Mouse (Mus musculus) midbrain, postnatal 0 days (tissue): ENCODE measurements around the gene Magi2. TPM values are rescaled to one million over a fixed set of nuclear protein-coding genes. Genes with fewer than 3 reads are reported as not detected.

Source experiments
- ATAC-seq: fragments of 200-750 bp; cut with Nextera tagmentation; 2 replicates; pipeline ENCODE4 v1.8.0; 2017; ENCODE audit warnings: moderate number of reproducible peaks, mild to moderate bottlenecking, moderate TSS enrichment, moderate library complexity; ENCODE audit not compliant: low FRiP score
- DNase-seq: peaks from one replicate; pipeline ENCODE4 v3.0.0-alpha.2; 2015; ENCODE audit warnings: low spot score
- H3K27ac ChIP-seq: fragments of 300-500 bp; sonication (generic); 2 replicates; pipeline ENCODE4 v1.5.1; 2014; ENCODE audit warnings: low read depth, mild to moderate bottlenecking, low read length, mixed read lengths
- H3K27me3 ChIP-seq: fragments of 300-500 bp; sonication (generic); 2 replicates; pipeline ENCODE4 v1.6.1; 2014; ENCODE audit warnings: low read length, control low read depth, mixed read lengths; ENCODE audit not compliant: insufficient read depth
- H3K36me3 ChIP-seq: fragments of 300-500 bp; sonication (generic); 2 replicates; pipeline ENCODE4 v1.6.1; 2014; ENCODE audit warnings: low read length, control low read depth, mixed read lengths; ENCODE audit not compliant: insufficient read depth
- H3K4me1 ChIP-seq: fragments of 300-500 bp; sonication (generic); 2 replicates; pipeline ENCODE4 v1.6.1; 2014; ENCODE audit warnings: mild to moderate bottlenecking, control low read depth, antibody characterized with exemption, low read length, mixed read lengths; ENCODE audit not compliant: insufficient read depth
- H3K4me2 ChIP-seq: fragments of 300-500 bp; sonication (generic); 2 replicates; pipeline ENCODE4 v1.6.1; 2014; ENCODE audit warnings: low read depth, mild to moderate bottlenecking, low read length, mixed read lengths; ENCODE audit not compliant: poor library complexity, severe bottlenecking
- H3K4me3 ChIP-seq: fragments of 300-500 bp; sonication (generic); 2 replicates; pipeline ENCODE4 v1.5.1; 2014; ENCODE audit warnings: low read depth, mild to moderate bottlenecking, low read length, moderate library complexity
- H3K9ac ChIP-seq: fragments of 300-500 bp; sonication (generic); replicated peaks from 2 replicates; pipeline ENCODE4 v1.6.1; 2014; ENCODE audit warnings: mild to moderate bottlenecking, low read length, moderate library complexity, mixed read lengths; ENCODE audit not compliant: poor library complexity, severe bottlenecking
- H3K9me3 ChIP-seq: fragments of 300-500 bp; sonication (generic); 2 replicates; pipeline ENCODE4 v1.6.1; 2016; ENCODE audit warnings: low read length, control low read depth
- CTCF ChIP-seq: IDR thresholded peaks from 2 replicates; pipeline ENCODE4 v1.5.1; 2016; ENCODE audit warnings: antibody characterized with exemption, mild to moderate bottlenecking
- WGBS: fragments of 180-500 bp; shearing (Covaris S2); extraction: QIAGEN DNeasy Blood & Tissue Kit; methylation state at CpG from one replicate; pipeline ENCODE4 v1.1.7; 2014; 5-methylcytosine and 5-hydroxymethylcytosine counted together
- polyA plus RNA-seq: library from polyadenylated mRNA; unstranded; fragments of >200 nt; fragmentation: Nextera tagmentation; extraction: Ambion mirVana; gene quantifications from 2 replicates; pipeline ENCODE4 v1.2.1, GENCODE M21; 2015
- total RNA-seq: library from RNA; depleted of rRNA; stranded (reverse); fragments of >200 nt; gene quantifications from 2 replicates; pipeline ENCODE4 v1.2.3, GENCODE M21; 2014

Magi2 gene
- total and polyA plus RNA-seq, 2 experiments from 2014 or later: 20.0 to 59.3 TPM

DNA sequence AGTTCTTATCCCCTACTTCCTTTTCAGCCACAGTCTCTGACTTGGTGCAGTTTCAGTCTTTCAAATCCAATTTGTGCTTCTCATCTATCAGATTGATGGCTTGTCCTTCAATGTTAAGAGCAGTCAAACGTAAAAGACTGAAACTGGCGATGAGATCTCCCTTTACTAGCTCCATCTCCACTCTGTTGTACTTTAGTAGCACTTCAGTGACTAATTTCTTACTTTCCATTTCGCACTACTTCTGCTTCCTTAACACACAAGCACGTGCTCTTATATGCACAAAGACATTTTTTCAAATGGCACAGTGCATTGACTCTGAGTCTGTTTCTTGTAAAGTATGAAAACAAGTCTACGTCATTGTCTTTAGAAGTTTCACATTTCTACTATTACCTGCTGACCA lies 439.6 kb downstream of the Magi2 start:
- no peak for TF ChIP-seq CTCF
- Histone ChIP-seq H3K4me2 (no peak overlapping the region), H3K27me3 (no peaks in the 10 kb centered on the region), H3K27ac (no peak overlapping the region), H3K36me3 (no peaks in the 10 kb centered on the region), H3K4me1 (no peaks in the 10 kb centered on the region), H3K9ac (no peak overlapping the region), H3K9me3 (no peaks in the 10 kb centered on the region), H3K4me3 (no peak overlapping the region)
- ATAC-seq: no peak
- no peak for DNase-seq
- WGBS: 84% methylated on average over 5 of the region's 5 CpGs

DNA sequence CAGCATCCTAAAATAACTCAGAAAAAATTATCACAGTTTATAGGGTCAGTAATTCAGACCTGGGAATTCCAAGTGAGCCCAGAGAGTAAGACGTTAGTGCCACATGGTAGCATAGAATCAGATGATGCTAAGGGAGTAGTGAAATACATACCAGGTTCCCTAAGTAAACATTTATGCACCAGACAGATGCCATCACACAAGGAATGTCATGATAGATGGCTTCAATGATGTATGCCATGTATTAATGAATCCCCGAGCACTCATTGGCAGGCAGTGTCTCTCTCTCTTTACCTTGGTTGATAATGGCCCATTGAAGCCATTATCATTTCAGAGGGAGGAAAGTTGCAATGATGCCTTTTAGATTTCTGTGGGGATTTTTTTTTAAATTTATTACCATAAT lies 490.5 kb downstream of the Magi2 start:
- no peak overlapping the region for H3K4me2 ChIP-seq
- DNase-seq (no peak), ATAC-seq (no peak)
- no peak overlapping the region for H3K9ac ChIP-seq
- H3K27me3 ChIP-seq: no peaks in the 10 kb centered on the region
- WGBS: 85% methylated on average over 2 of the region's 2 CpGs
- no peak overlapping the region for H3K4me3 ChIP-seq
- H3K27ac ChIP-seq: no peak overlapping the region
- H3K36me3 ChIP-seq: no peaks in the 10 kb centered on the region
- no peaks in the 10 kb centered on the region for H3K4me1 ChIP-seq
- TF ChIP-seq CTCF: no peak
- H3K9me3 ChIP-seq: no peaks in the 10 kb centered on the region

DNA sequence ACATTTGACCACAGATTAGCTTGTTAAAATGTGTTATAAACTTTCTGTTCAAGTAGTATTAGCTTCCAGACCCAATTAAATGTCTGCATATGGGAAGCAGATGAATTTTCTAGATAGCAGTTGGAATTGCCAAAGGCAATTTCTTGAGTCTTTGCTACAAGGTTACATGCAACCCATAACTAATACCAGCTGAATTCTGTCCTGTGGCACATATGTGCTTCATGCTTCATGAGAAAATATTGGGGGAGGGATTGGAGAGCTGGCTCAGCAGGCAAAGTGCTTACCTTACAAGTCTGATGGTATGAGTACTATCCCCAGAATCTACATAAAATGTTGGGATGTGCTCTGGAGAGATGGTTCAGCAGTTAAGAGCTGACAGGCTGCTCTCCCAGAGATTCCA lies 499.4 kb downstream of the Magi2 start:
- H3K4me2 ChIP-seq: no peak overlapping the region

DNA sequence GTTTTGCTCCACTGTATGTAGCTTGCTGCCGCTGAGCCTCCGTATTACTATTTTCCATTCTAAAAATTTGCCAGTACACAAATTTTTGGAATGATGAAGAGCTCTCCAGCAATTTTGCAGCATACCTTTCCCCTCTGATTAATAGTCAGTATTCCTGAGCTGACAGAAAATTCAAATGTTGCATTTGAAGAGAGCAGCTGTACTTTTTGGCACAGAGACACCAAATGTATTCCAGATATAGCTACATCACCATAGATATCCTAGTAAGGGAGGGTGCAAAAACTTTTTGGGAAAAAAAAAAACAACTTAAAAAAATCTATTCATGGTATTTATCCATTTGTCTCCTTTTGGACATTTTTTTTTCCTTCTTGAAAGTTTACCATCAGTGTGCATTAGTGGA lies 518.5 kb downstream of the Magi2 start:
- Histone ChIP-seq H3K9ac (no peak overlapping the region), H3K27ac (no peak overlapping the region), H3K36me3 (no peaks in the 10 kb centered on the region), H3K9me3 (no peaks in the 10 kb centered on the region), H3K4me3 (no peak overlapping the region), H3K27me3 (no peaks in the 10 kb centered on the region), H3K4me2 (no peak overlapping the region), H3K4me1 (no peaks in the 10 kb centered on the region)
- WGBS: 98% methylated on average over 2 of the region's 2 CpGs
- ATAC-seq: no peak
- DNase-seq: peak; percentile 19
- TF ChIP-seq CTCF: no peak

More for the DNA sequence above, 499.4 kb downstream of the Magi2 start:
- ATAC-seq (no peak), DNase-seq (no peak)
- no peaks in the 10 kb centered on the region for H3K27me3 ChIP-seq
- TF ChIP-seq CTCF: no peak
- no peak overlapping the region for H3K4me3 ChIP-seq
- no peaks in the 10 kb centered on the region for H3K9me3 ChIP-seq
- H3K36me3 ChIP-seq: no peaks in the 10 kb centered on the region
- no peaks in the 10 kb centered on the region for H3K4me1 ChIP-seq
- no peak overlapping the region for H3K27ac ChIP-seq
- no peak overlapping the region for H3K9ac ChIP-seq

DNA sequence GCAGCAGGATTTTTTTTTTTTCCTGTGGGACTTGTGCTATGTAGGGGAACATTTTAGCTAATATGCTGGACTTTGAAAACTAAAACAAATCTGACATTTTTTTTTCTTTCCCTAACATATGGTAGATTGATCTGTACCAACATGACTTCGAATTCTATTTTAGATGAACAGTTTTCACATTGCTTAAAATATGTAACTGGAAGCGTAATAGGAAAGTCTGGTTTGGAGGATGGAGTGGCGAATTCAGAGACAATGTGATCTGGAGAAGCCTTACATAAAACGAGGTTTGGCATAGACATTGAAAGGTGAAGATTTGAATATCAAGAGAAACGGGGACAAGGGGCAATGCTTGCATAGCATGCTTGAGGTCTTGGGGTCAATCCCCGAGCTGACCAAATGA lies 519.1 kb downstream of the Magi2 start:
- Histone ChIP-seq H3K36me3 (no peaks in the 10 kb centered on the region), H3K9ac (no peak overlapping the region), H3K4me2 (no peak overlapping the region), H3K27me3 (no peaks in the 10 kb centered on the region), H3K4me1 (no peaks in the 10 kb centered on the region), H3K27ac (no peak overlapping the region), H3K9me3 (no peaks in the 10 kb centered on the region), H3K4me3 (no peak overlapping the region)
- DNase-seq (no peak), ATAC-seq (no peak)
- no peak for TF ChIP-seq CTCF
- WGBS: 43% methylated on average over 6 of the region's 6 CpGs

DNA sequence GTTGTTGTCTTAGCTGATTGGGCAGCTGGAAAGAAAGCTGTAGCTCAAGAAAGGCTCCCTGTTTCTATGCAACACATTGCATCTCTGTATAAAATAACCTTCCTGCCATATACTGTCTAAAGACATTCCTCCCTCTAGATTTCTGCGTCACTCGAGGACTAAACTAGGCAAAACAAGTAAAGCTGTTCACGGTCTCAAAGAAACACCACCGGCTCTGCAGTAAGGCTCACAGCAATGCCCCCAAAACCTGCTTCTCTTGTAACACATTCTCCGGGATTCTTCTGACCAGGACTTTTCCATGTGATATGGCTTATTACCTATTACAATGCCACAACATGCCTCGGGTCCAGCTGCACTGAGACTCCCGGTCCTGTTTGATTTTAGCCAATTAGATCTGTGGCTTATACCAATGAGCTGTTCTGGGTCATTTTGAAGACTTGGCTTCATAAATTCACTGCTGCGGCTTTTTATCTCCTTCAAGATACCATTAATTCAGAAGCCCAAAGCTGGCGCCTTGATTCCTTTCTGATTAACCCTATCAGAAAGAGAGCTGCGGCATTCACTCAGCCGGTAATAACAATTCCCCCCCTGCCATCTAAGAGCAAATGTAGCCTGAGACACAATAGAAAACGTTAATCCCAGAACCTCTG lies 520.2 kb downstream of the Magi2 start:
- Histone ChIP-seq H3K27me3 (no peaks in the 10 kb centered on the region), H3K27ac (no peak overlapping the region), H3K4me3 (peak overlapping the region; percentile 22), H3K9ac (peak overlapping the region; percentile 30), H3K36me3 (no peaks in the 10 kb centered on the region), H3K4me2 (peak overlapping the region; percentile 49), H3K4me1 (no peaks in the 10 kb centered on the region), H3K9me3 (no peaks in the 10 kb centered on the region)
- ATAC-seq (no peak), DNase-seq (peak; percentile 2)
- TF ChIP-seq CTCF: no peak
- 12% methylated on average over 12 of the region's 12 CpGs for WGBS
